Mouse (Mus musculus) left cerebral cortex, postnatal 10 days (tissue): ENCODE results near the gene Fan1. TPM values are rescaled to one million over a fixed set of nuclear protein-coding genes. Genes with fewer than 3 reads are reported as not detected.

Source experiments
- DNase-seq, 2 experiments: peaks; one replicate each; pipeline ENCODE4 v3.0.0; 2021 to 2022; ENCODE audit warnings: low spot score in 2 of 2, mixed read lengths in 1 of 2; ENCODE audit errors: extremely low spot score in 1 of 2
- intact Hi-C: fragments of 180-260 bp; cut with DNase I; formaldehyde crosslinking; loops from one replicate; pipeline ENCODE4 v1.15.1; 2025
- total RNA-seq, 2 experiments: library from RNA; stranded (reverse); gene quantifications; 2 replicates each; pipeline ENCODE4 v1.2.3; 2021

Gene Fan1
- 1 to 10 TPM; 8.4 to 8.7 TPM for total RNA-seq

- intact Hi-C loops: no loop called here
- DNase-seq: peak; percentile 81 to 90
Observed at GRCm38 (mm10) chr7:64373830-64374562, at the start of gene Fan1. Fan1 (minus strand) TSS chr7:64374095.

GRCm38 (mm10) chr7:64403989-64404388, 30.1 kb upstream of the Fan1 start:
- intact Hi-C loops: no loop called here
- DNase-seq: no peak

- DNase-seq: no peak
Observed at GRCm38 (mm10) chr7:64402452-64402851, 28.6 kb upstream of the Fan1 start.

GRCm38 (mm10) chr7:64400725-64401124, 26.8 kb upstream of the Fan1 start:
- intact Hi-C loops: no loop called here
- DNase-seq: no peak

More at GRCm38 (mm10) chr7:64402452-64402851, 28.6 kb upstream of the Fan1 start:
- intact Hi-C loops: no loop called here

DNA sequence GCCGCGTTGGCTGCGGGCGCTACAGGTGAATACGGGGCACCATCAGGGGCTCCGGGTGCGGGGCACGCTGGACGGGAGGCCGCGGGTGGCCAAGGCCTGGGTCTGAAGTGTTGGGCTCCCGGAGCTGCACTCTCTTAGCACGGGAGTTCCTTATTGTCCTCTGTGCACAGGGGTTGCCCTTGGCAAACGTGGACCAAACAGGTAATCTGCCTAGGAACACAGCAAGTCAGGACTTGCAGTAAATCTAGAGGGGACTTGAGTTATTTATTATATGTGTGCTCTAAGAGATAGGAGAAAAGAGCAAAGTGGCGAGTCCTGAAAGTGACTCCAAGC, 18.9 kb upstream of the Fan1 start:
- no peak for DNase-seq
- intact Hi-C loops: loop anchor here (5.0 to 10.0 kb wide), 2 partner anchors 112 to 350 kb away; partner anchors contain the start of gene Apba2

DNA sequence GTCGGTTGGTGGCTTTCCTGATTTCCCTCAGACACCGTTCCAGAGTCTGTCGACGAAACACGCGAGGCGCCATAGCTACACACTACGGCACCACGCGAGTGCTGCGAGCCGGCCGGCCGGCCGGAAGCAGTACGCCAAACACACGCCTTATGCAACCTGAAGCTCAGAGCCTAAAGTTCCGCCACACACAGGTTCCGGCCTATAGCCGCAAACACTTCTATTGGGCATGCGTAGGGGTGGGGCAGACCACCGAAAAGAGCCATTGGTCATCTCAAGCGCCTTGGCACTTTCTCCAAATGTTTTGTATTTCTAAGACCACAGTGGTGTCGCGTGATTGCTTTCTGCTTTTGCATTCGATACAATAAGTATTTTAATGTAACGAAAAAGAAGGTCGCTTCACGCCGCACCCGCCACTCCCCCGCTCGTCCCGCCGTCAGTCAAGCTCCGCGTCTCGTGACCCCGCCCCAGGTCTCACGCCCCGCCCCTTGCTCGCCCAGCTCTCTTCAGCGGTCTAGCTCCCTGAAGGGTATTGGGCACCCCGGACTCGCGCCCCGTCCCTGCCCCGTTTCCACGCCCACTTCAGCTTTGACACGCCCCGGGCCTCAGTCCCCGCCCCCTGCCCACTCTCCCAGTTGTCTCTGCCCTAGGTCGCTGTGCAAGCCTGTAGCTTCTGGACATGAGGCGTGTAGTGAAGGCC, 18.4 kb upstream of the Fan1 start, which contains the start of the genes Mphosph10 and Mcee:
Mphosph10 (minus strand) TSS at position 147 of the 697 bp plus-strand sequence.
Mcee (plus strand) TSS at position 486 of the 697 bp plus-strand sequence.
- DNase-seq: peak; percentile 90 to 97
- intact Hi-C loops: loop anchor here (5.0 to 10.0 kb wide), 2 partner anchors 113 to 350 kb away; partner anchors contain the start of gene Apba2

- intact Hi-C loops: loop anchor here (5.0 to 10.0 kb wide), 2 partner anchors 113 to 351 kb away; partner anchors contain the start of gene Apba2
- no peak for DNase-seq
Observed at GRCm38 (mm10) chr7:64391479-64391878, 17.6 kb upstream of the Fan1 start.

DNA sequence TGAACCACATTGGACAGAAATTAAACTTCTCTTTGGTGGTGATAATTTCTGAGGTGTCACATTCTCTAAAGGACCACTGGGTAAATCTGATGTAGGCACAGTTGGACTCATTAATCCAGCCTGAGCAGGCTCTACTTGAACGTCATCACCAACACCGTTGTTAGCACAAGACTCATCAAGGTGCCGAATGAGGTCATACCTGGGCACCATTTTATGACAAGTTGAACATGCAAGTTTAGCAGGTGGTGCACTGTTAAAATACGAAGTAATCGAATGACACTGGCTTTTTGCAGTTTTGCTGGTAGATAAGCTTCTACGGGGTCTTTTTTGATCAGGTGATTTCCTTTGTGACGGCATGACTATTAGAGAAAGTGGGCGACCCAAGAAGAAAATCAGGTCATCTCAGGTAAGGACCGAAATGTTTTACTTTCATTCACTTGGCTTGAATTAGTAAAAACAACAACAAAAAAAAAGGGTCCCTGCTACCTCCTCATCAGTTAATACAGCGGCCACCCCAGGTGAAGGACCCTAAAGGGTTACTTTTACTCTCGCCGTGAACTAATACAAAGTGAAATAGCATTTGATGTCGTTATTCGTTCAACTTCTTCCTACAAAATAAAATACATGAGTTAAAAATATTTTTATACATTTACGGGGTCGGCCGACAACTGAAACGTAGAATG, 607 bp downstream of the Fan1 start:
- DNase-seq: no peak
- intact Hi-C loops: no loop called here

GRCm38 (mm10) chr7:64371940-64372878, 1.7 kb downstream of the Fan1 start:
- DNase-seq: no peak
- intact Hi-C loops: no loop called here

DNA sequence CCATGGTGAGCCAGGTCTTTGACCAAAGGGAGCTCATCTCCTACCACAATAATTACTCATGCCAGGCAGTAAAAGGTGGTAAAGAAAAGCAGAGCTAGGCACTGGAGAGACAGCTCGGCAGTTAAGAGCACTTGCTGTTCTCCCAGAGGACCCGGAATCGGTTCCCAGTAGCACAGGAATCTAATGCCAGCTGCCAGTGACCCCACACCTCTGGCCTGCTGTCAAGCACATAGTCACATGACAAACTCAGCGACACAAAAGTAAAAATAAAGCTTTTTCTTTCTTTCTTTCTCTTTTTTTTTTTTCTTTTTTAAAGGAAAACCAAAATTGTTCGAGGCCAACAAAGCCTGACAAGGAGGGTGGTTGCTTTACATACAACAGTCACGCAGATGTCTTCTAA, 4.1 kb downstream of the Fan1 start:
- intact Hi-C loops: no loop called here

DNA sequence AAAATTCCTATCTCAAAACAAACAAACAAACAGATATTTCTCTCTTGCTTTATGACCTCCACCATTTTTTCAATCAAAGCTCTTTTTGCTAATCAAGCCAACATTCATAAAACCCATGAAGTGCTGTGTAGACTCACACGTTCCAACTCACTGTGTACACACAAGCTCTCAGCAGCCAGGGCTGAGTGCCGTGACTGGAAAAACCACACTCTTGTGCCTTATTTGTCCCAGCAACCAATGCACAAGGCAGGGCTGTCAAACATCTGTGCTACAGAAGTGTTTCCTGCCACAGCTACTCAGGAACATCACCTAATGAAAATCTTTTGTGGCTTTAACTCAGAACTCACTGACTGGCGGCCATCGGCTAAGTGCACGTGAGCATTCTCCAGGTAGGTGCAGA, 8.0 kb downstream of the Fan1 start:
- intact Hi-C loops: no loop called here
- no peak for DNase-seq

More for the DNA sequence above, 4.1 kb downstream of the Fan1 start:
- no peak for DNase-seq

DNA sequence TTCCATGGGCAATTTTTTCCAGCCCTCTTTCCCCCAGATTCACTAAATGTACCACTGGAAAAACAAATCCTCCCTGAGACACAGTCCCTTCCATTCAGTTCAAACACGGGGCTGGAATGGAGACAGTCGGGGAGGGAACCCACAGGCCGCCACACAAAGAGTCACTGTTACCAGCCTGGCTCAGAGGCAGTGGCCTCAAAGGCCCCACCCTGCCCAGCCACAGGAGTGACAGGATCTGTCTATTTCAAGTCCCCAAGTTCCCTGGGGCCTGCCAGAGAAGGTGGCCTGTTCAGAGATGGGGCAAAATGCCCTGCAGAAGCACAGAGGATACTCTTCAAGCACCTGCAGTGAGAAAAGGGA, 13.3 kb downstream of the Fan1 start:
- intact Hi-C loops: no loop called here
- DNase-seq: peak; percentile 20 to 49

DNA sequence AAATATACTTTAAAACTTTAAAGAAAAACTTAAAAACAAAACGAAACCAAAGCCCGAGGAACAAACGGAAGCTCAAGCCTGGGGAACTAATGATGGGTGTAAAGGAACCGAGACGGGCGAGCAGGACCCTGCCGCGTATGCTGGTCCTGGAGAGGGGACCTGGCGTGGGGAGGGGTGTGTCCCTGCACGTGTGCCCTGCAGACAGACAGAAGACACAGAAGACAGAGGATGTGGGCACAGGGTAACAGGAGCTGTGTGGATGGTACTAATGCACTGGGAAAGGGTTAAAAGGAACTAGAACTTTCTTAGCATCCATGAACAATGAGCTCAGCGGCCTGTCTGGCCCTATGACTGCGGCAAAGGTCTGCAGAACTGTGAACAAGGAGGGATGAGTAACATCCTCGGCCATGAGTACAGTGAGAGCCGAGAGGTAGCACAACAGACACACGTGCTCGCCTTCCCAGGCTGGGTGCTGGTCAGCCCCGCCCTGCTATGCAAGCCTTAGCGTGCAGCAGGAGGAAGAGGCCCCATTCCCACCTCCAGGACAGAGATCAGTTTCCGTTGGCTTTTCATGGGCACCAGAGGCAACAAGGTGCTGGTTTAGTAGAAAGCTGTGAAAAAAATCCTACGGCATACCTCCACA, 13.8 kb downstream of the Fan1 start:
- intact Hi-C loops: no loop called here
- DNase-seq: no peak

DNA sequence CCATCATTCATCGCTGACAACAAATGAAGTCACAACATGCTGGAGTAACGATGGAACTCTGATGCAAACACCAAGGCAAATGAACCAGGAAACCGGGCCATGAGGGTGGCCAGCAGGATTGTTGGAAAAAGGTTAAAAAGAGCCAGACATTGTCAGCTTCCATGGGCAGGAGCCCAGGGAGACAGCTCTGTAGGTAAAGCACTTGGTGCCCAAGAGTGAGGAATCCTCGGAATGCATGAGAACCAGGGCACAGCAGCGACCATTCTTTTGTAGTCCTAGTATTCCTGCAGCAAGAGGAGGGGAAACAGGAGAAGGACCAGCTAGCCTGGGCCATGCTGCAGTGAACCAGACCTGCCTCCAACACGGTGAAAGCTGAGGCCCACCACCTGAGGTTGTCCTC, 15.2 kb downstream of the Fan1 start:
- intact Hi-C loops: no loop called here
- no peak for DNase-seq

DNA sequence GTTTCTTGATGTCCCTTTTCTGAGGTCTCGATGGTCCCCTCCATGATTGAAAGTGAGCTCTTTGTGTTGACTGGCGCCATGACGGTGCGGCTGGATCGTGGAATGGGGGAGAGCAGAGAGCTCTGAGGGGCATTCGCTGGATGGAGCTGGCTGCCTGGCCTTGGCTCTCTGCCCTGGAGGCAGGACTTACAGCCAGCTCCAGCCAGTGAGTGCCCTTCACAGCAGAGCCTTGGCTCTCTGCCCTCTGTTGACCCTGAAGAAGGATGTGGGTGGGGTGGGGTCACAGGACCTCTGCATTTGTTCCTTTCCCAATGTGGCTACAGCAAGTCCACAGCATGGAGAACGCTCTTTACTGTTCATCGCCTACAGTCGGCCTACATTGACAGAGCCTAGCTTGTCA, 16.5 kb downstream of the Fan1 start:
- intact Hi-C loops: no loop called here
- DNase-seq: peak; percentile 43 to 79

GRCm38 (mm10) chr7:64356661-64357060, 17.2 kb downstream of the Fan1 start:
- intact Hi-C loops: no loop called here
- DNase-seq: no peak

GRCm38 (mm10) chr7:64354206-64354605, 19.7 kb downstream of the Fan1 start:
- intact Hi-C loops: no loop called here
- DNase-seq: no peak

- intact Hi-C loops: no loop called here
- peak; percentile 64 to 68 for DNase-seq
Observed at GRCm38 (mm10) chr7:64351087-64351486, 22.8 kb downstream of the Fan1 start.
